ENCODE assay signal across 33 mouse cellular contexts in the genomic region with DNA sequence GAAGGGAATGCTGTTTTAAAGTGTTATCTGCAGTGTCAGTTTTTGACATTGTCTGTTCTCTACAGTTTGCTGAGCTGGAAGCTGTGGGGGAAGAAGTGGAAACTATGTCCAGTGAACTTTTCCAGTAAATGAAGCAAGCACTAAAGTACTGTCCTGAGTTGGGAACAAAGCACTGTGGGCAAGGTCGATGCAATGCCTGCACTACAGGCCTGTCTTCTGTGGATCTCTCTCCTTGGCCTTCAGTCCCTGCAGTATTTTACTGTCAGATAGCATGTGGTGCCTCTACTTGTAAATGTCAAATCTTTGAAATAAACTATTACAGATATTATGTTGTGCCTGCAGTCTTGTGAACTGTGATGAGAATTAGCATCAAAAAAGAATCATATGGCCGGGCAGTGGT. TPM values are rescaled to one million over a fixed set of nuclear protein-coding genes. Genes with fewer than 3 reads are reported as not detected.
A peak's percentile ranks its signal among the peaks of the same experiment; 100 is the strongest.
DNase-seq lines count a peak whose midpoint lies in the region; ATAC-seq and TF ChIP-seq lines count a peak whose summit lies in the region.
"Had no signal": no experiment of that assay in that cellular context is flagged by ENCODE, and none has a peak within 500 bp of the region (broad histone marks: within the 10 kb centered on the region; RNA-seq: fewer than 3 reads in every experiment).

No protein-coding gene starts in this region.

- H3K4me1 ChIP-seq in megakaryocyte, embryonic 14.5 days = peaks cover 98% of the 10 kb centered on the region
- peaks cover 6% of the 10 kb centered on the region for H3K4me1 ChIP-seq in liver, postnatal 0 days (ENCODE audit: insufficient read depth)
- H3K4me1 ChIP-seq in forebrain, embryonic 12.5 days = peaks cover 7% of the 10 kb centered on the region
- H3K4me1 ChIP-seq: embryonic facial prominence, embryonic 10.5 days; forebrain, embryonic 13.5 days; hindbrain, embryonic 10.5 days; hindbrain, embryonic 13.5 days; intestine, embryonic 15.5 days had no signal

- peak overlapping the region; percentile 64 for H3K4me3 ChIP-seq in megakaryocyte, embryonic 14.5 days (replicated peaks)
- H3K4me3 ChIP-seq in liver, postnatal 0 days (ENCODE audit: low read depth, low read length) = no peak overlapping the region
- H3K4me3 ChIP-seq in forebrain, embryonic 12.5 days (replicated peaks) = no peak overlapping the region
- H3K4me3 ChIP-seq: embryonic facial prominence, embryonic 10.5 days; embryonic facial prominence, embryonic 13.5 days; erythroblast, embryonic 14.5 days; forebrain, embryonic 13.5 days; hindbrain, embryonic 10.5 days; hindbrain, embryonic 13.5 days; intestine, embryonic 15.5 days had no signal

- no peak for ATAC-seq in megakaryocyte, adult 5-6 weeks (ENCODE audit: poor library complexity, severe bottlenecking)
- no peak for ATAC-seq in liver, postnatal 0 days
- ATAC-seq in forebrain, embryonic 12.5 days (ENCODE audit: low FRiP score) = no peak
- ATAC-seq: activated CD4-positive, CD25-positive, alpha-beta regulatory T cell, adult 4 months; forebrain, embryonic 13.5 days; forebrain, embryonic 16.5 days; hindbrain, embryonic 16.5 days; intestine, embryonic 15.5 days had no signal

- no peak for TF ChIP-seq EP300 in liver, postnatal 0 days (IDR thresholded peaks at IDR 0.05; ENCODE audit: low read depth)

- peak; percentile 37 for DNase-seq in adrenal gland, adult 2 months
- no peak for DNase-seq in adrenal gland, postnatal 25 days
- peak; percentile 67 for DNase-seq in heart, adult 11 months
- no peak for DNase-seq in heart, postnatal 14 days
- DNase-seq in liver, postnatal 0 days = no peak
- DNase-seq: B cell, adult 2 months; cerebellum, adult 11-12 months; cerebellum, adult 8-10 months; cerebellum, postnatal 10 days; cerebellum, postnatal 36 days; embryo, embryonic 11 days; gastrocnemius, postnatal 10 days; gastrocnemius, postnatal 36 days; heart, postnatal 36 days; kidney, adult 11 months had no signal

- H3K27ac ChIP-seq in liver, postnatal 0 days (ENCODE audit: low read depth) = peak overlapping the region; percentile 48; the same call in 1 of the 2 replicates
- no peak overlapping the region for H3K27ac ChIP-seq in forebrain, embryonic 12.5 days
- H3K27ac ChIP-seq: embryonic facial prominence, embryonic 10.5 days; embryonic facial prominence, embryonic 13.5 days; forebrain, embryonic 13.5 days; hindbrain, embryonic 10.5 days; hindbrain, embryonic 13.5 days; intestine, embryonic 15.5 days had no signal

- WGBS in liver, postnatal 0 days (ENCODE audit: insufficient replicate concordance) = 85% methylated on average over 2 of the region's 2 CpGs
- WGBS in forebrain, embryonic 12.5 days = 90% methylated on average over 2 of the region's 2 CpGs

- no peak for TF ChIP-seq CTCF in liver, postnatal 0 days (IDR thresholded peaks at IDR 0.05; ENCODE audit: low read depth)

- H3K9ac ChIP-seq in liver, postnatal 0 days (replicated peaks) = no peak overlapping the region
- H3K9ac ChIP-seq in forebrain, embryonic 12.5 days = no peak overlapping the region
- H3K9ac ChIP-seq: embryonic facial prominence, embryonic 13.5 days; forebrain, embryonic 13.5 days; hindbrain, embryonic 13.5 days; intestine, embryonic 15.5 days had no signal

- intact Hi-C loops in heart, postnatal 14 days (cut with DNase I) = no loop called here

- no peak overlapping the region for H3K4me2 ChIP-seq in liver, postnatal 0 days (ENCODE audit: low read depth, low read length)
- no peak overlapping the region for H3K4me2 ChIP-seq in forebrain, embryonic 12.5 days
- H3K4me2 ChIP-seq: embryonic facial prominence, embryonic 13.5 days; forebrain, embryonic 13.5 days; heart, embryonic 11.5 days; hindbrain, embryonic 13.5 days; intestine, embryonic 15.5 days had no signal

- peaks cover 88% of the 10 kb centered on the region for H3K36me3 ChIP-seq in megakaryocyte, embryonic 14.5 days (replicated peaks; ENCODE audit: low read length)
- peaks cover 77% of the 10 kb centered on the region for H3K36me3 ChIP-seq in liver, postnatal 0 days (replicated peaks; ENCODE audit: insufficient read depth, low read length)
- peaks cover 49% of the 10 kb centered on the region for H3K36me3 ChIP-seq in forebrain, embryonic 12.5 days (replicated peaks)

- H3K27me3 ChIP-seq in megakaryocyte, embryonic 14.5 days (replicated peaks) = no peaks in the 10 kb centered on the region
- H3K27me3 ChIP-seq in liver, postnatal 0 days (ENCODE audit: insufficient read depth, low read length) = no peaks in the 10 kb centered on the region
- no peaks in the 10 kb centered on the region for H3K27me3 ChIP-seq in forebrain, embryonic 12.5 days
- H3K27me3 ChIP-seq: embryonic facial prominence, embryonic 13.5 days; forebrain, embryonic 13.5 days; hindbrain, embryonic 13.5 days; intestine, embryonic 15.5 days had no signal

- H3K9me3 ChIP-seq in megakaryocyte, embryonic 14.5 days = no peaks in the 10 kb centered on the region
- no peaks in the 10 kb centered on the region for H3K9me3 ChIP-seq in liver, postnatal 0 days (ENCODE audit: low read length)
- no peaks in the 10 kb centered on the region for H3K9me3 ChIP-seq in forebrain, embryonic 12.5 days
- H3K9me3 ChIP-seq: embryonic facial prominence, embryonic 10.5 days; embryonic facial prominence, embryonic 13.5 days; forebrain, embryonic 13.5 days; hindbrain, embryonic 10.5 days; hindbrain, embryonic 13.5 days; intestine, embryonic 15.5 days had no signal

RNA-seq across cellular contexts. Expression of a gene that starts 19.5 kb away (rescaled TPM):
- total RNA-seq in adrenal gland, adult 2 months (2021) = 10 to 100 TPM; 38.0 to 41.9 TPM
- polyA plus RNA-seq in adrenal gland, adult 2 months (2012; rRNA removed) = 5.2 and 6.1 TPM in 2 replicates
- total RNA-seq in adrenal gland, postnatal 25 days (2021) = 50.3 and 50.9 TPM in 2 replicates
- total RNA-seq in heart, postnatal 14 days (2021) = 10 to 100 TPM; 18.8 to 20.4 TPM
- 0.78 and 14.2 TPM in 2 replicates for polyA plus RNA-seq in megakaryocyte, embryonic 14.5 days (2012; ENCODE audit: insufficient read depth, low replicate concordance)
- 30.1 and 35.1 TPM in 2 replicates for total RNA-seq in megakaryocyte, adult 5-6 weeks (2015)
- total RNA-seq in megakaryocyte, adult 5-6 weeks (2017) = 31.8 and 42.7 TPM in 2 replicates
- 49.0 and 49.9 TPM in 2 replicates for polyA plus RNA-seq in liver, postnatal 0 days (2015; fragmentation: Nextera tagmentation; extraction: Ambion mirVana)
- 96.4 and 97.7 TPM in 2 replicates for polyA plus RNA-seq in forebrain, embryonic 12.5 days (2016; fragmentation: Nextera tagmentation; extraction: Ambion mirVana)

RNA-seq across cellular contexts. Expression of a gene that starts 19.8 kb away (rescaled TPM):
- 10 to 100 TPM; 34.2 to 39.6 TPM for total RNA-seq in adrenal gland, adult 2 months (2021)
- polyA plus RNA-seq in adrenal gland, adult 2 months (2012; rRNA removed) = 12.7 and 13.4 TPM in 2 replicates
- total RNA-seq in adrenal gland, postnatal 25 days (2021) = 36.8 and 38.4 TPM in 2 replicates
- 10 to 100 TPM; 16.0 to 16.7 TPM for total RNA-seq in heart, postnatal 14 days (2021)
- polyA plus RNA-seq in megakaryocyte, embryonic 14.5 days (2012; ENCODE audit: insufficient read depth, low replicate concordance) = 6.8 and 7.9 TPM in 2 replicates
- 20.9 and 23.0 TPM in 2 replicates for total RNA-seq in megakaryocyte, adult 5-6 weeks (2015)
- total RNA-seq in megakaryocyte, adult 5-6 weeks (2017) = 31.7 and 34.3 TPM in 2 replicates
- 9.7 and 10.5 TPM in 2 replicates for polyA plus RNA-seq in liver, postnatal 0 days (2015; fragmentation: Nextera tagmentation; extraction: Ambion mirVana)
- polyA plus RNA-seq in forebrain, embryonic 12.5 days (2016; fragmentation: Nextera tagmentation; extraction: Ambion mirVana) = 30.9 and 34.3 TPM in 2 replicates

RNA-seq across cellular contexts. Expression of a gene that starts 44.6 kb away (rescaled TPM):
- total RNA-seq in adrenal gland, adult 2 months (2021) = 100 to 1,000 TPM in 1 of 2 experiments, 10 to 100 TPM in 1; 86.1 to 324 TPM
- 7.4 and 10.4 TPM in 2 replicates for polyA plus RNA-seq in adrenal gland, adult 2 months (2012; rRNA removed)
- 94.6 and 149 TPM in 2 replicates for total RNA-seq in adrenal gland, postnatal 25 days (2021)
- total RNA-seq in heart, postnatal 14 days (2021) = 10 to 100 TPM; 12.4 to 15.7 TPM
- 1.9 and 21.0 TPM in 2 replicates for polyA plus RNA-seq in megakaryocyte, embryonic 14.5 days (2012; ENCODE audit: insufficient read depth, low replicate concordance)
- 66.8 and 92.8 TPM in 2 replicates for total RNA-seq in megakaryocyte, adult 5-6 weeks (2015)
- 93.0 and 99.7 TPM in 2 replicates for total RNA-seq in megakaryocyte, adult 5-6 weeks (2017)
- 397 and 414 TPM in 2 replicates for polyA plus RNA-seq in liver, postnatal 0 days (2015; fragmentation: Nextera tagmentation; extraction: Ambion mirVana)
- polyA plus RNA-seq in forebrain, embryonic 12.5 days (2016; fragmentation: Nextera tagmentation; extraction: Ambion mirVana) = 15.5 and 18.9 TPM in 2 replicates

RNA-seq across cellular contexts. Expression of a gene that starts 55.3 kb away (rescaled TPM):
- not detected for total RNA-seq in adrenal gland, adult 2 months (2021)
- polyA plus RNA-seq in adrenal gland, adult 2 months (2012; rRNA removed) = 0.03 TPM in 1 of 2 replicates, not detected in the other
- not detected in 2 replicates for total RNA-seq in adrenal gland, postnatal 25 days (2021)
- under 1 TPM in 1 of 2 experiments, not detected in 1; 0.17 TPM for total RNA-seq in heart, postnatal 14 days (2021)
- polyA plus RNA-seq in megakaryocyte, embryonic 14.5 days (2012; ENCODE audit: insufficient read depth, low replicate concordance) = 0.97 and 1.6 TPM in 2 replicates
- total RNA-seq in megakaryocyte, adult 5-6 weeks (2015) = not detected in 2 replicates
- not detected in 2 replicates for total RNA-seq in megakaryocyte, adult 5-6 weeks (2017)
- 0.02 TPM in 1 of 2 replicates, not detected in the other for polyA plus RNA-seq in liver, postnatal 0 days (2015; fragmentation: Nextera tagmentation; extraction: Ambion mirVana)
- polyA plus RNA-seq in forebrain, embryonic 12.5 days (2016; fragmentation: Nextera tagmentation; extraction: Ambion mirVana) = not detected in 2 replicates
- total RNA-seq: granulocyte monocyte progenitor cell, adult 5-6 weeks; heart, adult 8-10 months had no signal
- polyA plus RNA-seq: activated CD4-positive, CD25-positive, alpha-beta regulatory T cell, adult 4 months; embryonic facial prominence, embryonic 10.5 days; erythroblast, embryonic 14.5 days; forebrain, embryonic 13.5 days; forebrain, embryonic 16.5 days; heart, embryonic 11.5 days; heart, embryonic 14.5 days; heart, postnatal 0 days; hindbrain, embryonic 10.5 days; intestine, embryonic 15.5 days had no signal

Comparison
In these comparisons a context has a peak if more than half of its experiments do, and no peak if none do; other contexts are left out.
1. DNase-seq: peak in adrenal gland, adult 2 months (single experiment) and heart, adult 11 months (single experiment); none in adrenal gland, postnatal 25 days (single experiment), heart, postnatal 14 days (0 of 2) and liver, postnatal 0 days (single experiment).